Mouse (Mus musculus) lung, embryonic 16.5 days (tissue): ENCODE data around the gene Evpl. TPM values are rescaled to one million over a fixed set of nuclear protein-coding genes. Genes with fewer than 3 reads are reported as not detected.

Source experiments
- ATAC-seq: fragments of 200-750 bp; cut with Nextera tagmentation; 2 replicates; pipeline ENCODE4 v1.8.0; 2017; ENCODE audit warnings: low read depth, mild to moderate bottlenecking, moderate library complexity
- H3K27ac ChIP-seq: fragments of 300-500 bp; sonication (generic); 2 replicates; pipeline ENCODE4 v1.5.1; 2014; ENCODE audit warnings: mild to moderate bottlenecking, control low read depth, low read length
- H3K27me3 ChIP-seq: fragments of 300-500 bp; sonication (generic); 2 replicates; pipeline ENCODE4 v1.6.1; 2014; ENCODE audit warnings: low read depth, low read length, mixed read lengths; ENCODE audit not compliant: control insufficient read depth, insufficient read depth
- H3K36me3 ChIP-seq: fragments of 300-500 bp; sonication (generic); 2 replicates; pipeline ENCODE4 v1.6.1; 2014; ENCODE audit warnings: low read length; ENCODE audit not compliant: control insufficient read depth, insufficient read depth
- H3K4me1 ChIP-seq: fragments of 300-500 bp; sonication (generic); replicated peaks from 2 replicates; pipeline ENCODE4 v1.6.1; 2014; ENCODE audit warnings: low read length, mixed read lengths; ENCODE audit not compliant: control insufficient read depth, insufficient read depth
- H3K4me2 ChIP-seq: fragments of 300-500 bp; sonication (generic); 2 replicates; pipeline ENCODE4 v1.6.1; 2014; ENCODE audit warnings: low read depth, low read length, control low read depth
- H3K4me3 ChIP-seq: fragments of 300-500 bp; sonication (generic); 2 replicates; pipeline ENCODE4 v1.5.1; 2014; ENCODE audit warnings: mild to moderate bottlenecking, low read length, control low read depth
- H3K9ac ChIP-seq: fragments of 300-500 bp; sonication (generic); 2 replicates; pipeline ENCODE4 v1.6.1; 2014; ENCODE audit warnings: low read length, control low read depth
- H3K9me3 ChIP-seq: fragments of 300-500 bp; sonication (generic); 2 replicates; pipeline ENCODE4 v1.6.1; 2016; ENCODE audit warnings: low read length; ENCODE audit not compliant: control insufficient read depth
- WGBS: fragments of 180-500 bp; shearing (Covaris S2); extraction: QIAGEN DNeasy Blood & Tissue Kit; methylation state at CpG from one replicate; pipeline ENCODE4 v1.1.7; 2014; 5-methylcytosine and 5-hydroxymethylcytosine counted together
- polyA plus RNA-seq: library from polyadenylated mRNA; unstranded; fragments of >200 nt; fragmentation: Nextera tagmentation; extraction: Ambion mirVana; gene quantifications from 2 replicates; pipeline ENCODE4 v1.2.1, GENCODE M21; 2015

Gene Evpl
- polyA plus RNA-seq, 1 experiment from 2014 or later: 4.4 TPM

DNA sequence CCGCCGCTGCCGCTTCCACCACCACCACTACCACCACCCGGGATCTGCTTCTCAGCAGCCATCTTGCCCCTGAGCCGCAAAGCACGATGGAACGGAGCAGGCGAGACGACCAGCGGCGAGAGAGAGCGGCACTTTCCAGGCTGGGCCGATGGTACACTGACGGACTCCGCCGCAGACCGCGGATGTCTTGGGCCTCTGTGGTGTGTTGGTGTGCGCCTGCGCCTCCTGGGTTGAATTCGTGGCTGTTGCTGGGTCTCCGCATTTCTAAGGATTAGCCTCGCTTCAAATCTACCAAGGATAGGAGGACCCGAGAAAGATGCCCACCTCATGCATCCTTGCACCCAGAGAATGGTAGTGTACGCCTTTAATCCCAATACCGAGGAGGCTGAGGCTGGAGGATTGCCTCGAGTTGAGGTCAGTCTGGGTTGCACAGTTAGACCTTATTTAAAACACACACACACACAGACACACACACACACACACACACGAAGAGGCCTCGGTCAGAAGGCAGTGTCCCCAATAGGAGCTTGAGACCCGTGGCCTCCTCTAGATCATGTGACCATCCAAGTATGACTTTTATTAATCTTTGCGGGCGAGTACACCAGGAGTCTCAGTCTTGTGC is 36.3 kb upstream of the Evpl start, which contains the start of gene Srp68:
TSS of gene Srp68 (minus strand) at position 173 of the 622 bp plus-strand sequence.
- Histone ChIP-seq H3K27ac (peak within 1 kb of the TSS; percentile 90), H3K9ac (peak within 1 kb of the TSS; percentile 95), H3K36me3 (peaks cover 12% of the 10 kb centered on the region), H3K4me3 (peak within 1 kb of the TSS; percentile 94), H3K4me2 (peak within 1 kb of the TSS; percentile 84), H3K4me1 (peaks cover 13% of the 10 kb centered on the region), H3K9me3 (no peaks in the 10 kb centered on the region), H3K27me3 (no peaks in the 10 kb centered on the region)
- peak; percentile 99 for ATAC-seq
- 2% methylated on average over 32 of the region's 32 CpGs for WGBS

DNA sequence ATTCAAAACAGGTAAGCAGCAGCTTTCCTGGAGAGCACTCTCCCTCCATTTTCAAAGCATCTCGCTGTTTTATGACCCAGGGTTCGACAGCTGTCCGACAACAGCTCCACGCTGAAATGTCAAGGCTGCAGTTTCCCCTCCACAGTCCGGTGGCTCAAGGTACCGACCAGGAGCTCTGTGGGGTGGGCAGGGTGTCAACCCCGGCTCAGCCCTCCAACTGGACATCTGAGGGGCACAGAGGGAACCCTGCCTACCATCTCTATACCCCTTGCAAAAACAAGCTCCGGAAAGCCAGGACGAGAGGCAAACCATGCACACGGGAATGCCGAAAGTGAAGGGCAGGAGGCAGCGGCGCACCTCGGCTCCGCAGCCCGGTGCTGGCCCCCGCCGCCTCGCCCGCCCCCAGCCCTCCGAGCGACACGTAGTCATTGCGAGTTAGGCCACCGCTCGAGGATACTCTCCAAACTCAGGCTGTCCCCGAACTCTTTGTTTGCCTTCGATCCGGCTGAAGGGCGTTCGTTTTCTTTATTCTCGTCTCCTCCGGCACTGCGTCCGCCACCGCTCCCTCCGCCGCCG is 35.7 kb upstream of the Evpl start:
- peaks cover 13% of the 10 kb centered on the region for H3K4me1 ChIP-seq
- ATAC-seq: peak; percentile 55
- WGBS: under 1% methylated on average over 39 of the region's 39 CpGs

DNA sequence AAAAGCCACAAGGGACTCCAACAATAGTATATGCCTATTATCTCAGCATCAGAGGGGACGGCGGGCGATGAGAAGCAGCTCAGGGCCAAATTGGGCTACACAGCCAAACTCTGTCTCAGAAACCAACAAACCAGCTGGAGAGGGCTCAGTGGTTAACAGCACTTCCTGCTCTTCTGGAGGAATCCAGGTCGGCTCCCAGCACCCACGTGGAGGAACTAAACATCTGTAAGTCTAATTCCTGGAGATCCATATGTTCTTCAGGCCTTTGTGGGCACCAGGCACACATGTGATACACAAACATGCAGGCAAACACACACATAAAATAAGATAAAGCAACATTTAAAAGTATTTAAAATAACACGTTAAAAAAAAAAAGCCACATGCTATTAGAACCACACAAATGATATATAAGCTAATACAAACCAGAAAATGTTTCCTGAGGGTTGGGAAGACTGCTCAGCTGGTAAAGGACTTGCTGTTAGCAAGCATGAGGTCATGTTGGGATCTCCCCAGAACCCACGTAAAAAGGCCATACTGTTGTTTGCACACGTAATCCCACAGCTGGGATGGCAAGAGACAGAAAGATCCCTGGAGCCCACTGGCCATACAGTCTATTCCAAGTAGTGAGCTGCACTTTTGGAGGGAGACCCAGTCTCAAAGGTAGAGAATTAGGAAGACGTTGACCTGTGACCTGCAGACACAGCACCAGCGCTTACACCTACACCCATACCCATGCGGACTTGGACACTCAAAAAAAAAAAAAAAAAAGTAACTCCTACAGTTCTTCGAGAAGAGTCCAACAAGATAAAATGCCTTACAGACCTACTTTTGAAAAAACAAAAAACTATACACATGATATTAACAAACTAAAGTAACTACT is 35.0 kb upstream of the Evpl start:
- 40% methylated on average over 12 of the region's 12 CpGs for WGBS
- H3K36me3 ChIP-seq: peaks cover 18% of the 10 kb centered on the region
- H3K4me3 ChIP-seq: peak overlapping the region; percentile 94
- peak overlapping the region; percentile 84 for H3K4me2 ChIP-seq
- H3K9ac ChIP-seq: peak overlapping the region; percentile 95
- no peak for ATAC-seq
- no peaks in the 10 kb centered on the region for H3K9me3 ChIP-seq
- H3K27me3 ChIP-seq: no peaks in the 10 kb centered on the region
- H3K27ac ChIP-seq: no peak overlapping the region
- peaks cover 13% of the 10 kb centered on the region for H3K4me1 ChIP-seq

More for the DNA sequence above, 35.7 kb upstream of the Evpl start:
- Histone ChIP-seq H3K9ac (peak overlapping the region; percentile 95), H3K9me3 (no peaks in the 10 kb centered on the region), H3K4me2 (peak overlapping the region; percentile 84), H3K27ac (peak overlapping the region; percentile 61; the same call in 1 of the 2 replicates), H3K27me3 (no peaks in the 10 kb centered on the region), H3K4me3 (peak overlapping the region; percentile 94), H3K36me3 (peaks cover 15% of the 10 kb centered on the region)

DNA sequence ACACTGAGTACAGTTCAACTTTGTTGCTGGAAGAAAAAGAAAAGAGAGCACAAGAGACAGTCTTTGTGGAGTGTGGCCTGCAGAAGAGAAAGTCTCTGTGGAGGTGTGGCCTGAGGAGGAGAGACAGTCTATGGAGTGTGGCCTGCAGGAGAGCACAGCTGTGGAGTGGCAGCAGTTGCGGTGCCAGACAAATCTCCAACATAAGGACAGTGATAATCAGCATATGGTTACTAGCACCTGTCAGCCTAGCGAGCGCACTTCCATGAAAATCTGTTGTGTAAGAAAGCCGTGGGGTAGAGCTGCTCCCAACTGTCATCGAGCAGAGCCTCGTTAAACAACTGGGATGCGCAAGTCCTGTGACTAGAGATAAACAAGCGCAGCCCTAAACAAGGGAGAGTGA is 31.7 kb upstream of the Evpl start:
- no peaks in the 10 kb centered on the region for H3K27me3 ChIP-seq
- H3K36me3 ChIP-seq: peaks cover 42% of the 10 kb centered on the region
- H3K4me3 ChIP-seq: no peak overlapping the region
- no peak overlapping the region for H3K9ac ChIP-seq
- ATAC-seq: no peak
- no peak overlapping the region for H3K4me2 ChIP-seq
- no peak overlapping the region for H3K27ac ChIP-seq
- peaks cover 10% of the 10 kb centered on the region for H3K4me1 ChIP-seq
- no peaks in the 10 kb centered on the region for H3K9me3 ChIP-seq
- 90% methylated on average over 8 of the region's 8 CpGs for WGBS

DNA sequence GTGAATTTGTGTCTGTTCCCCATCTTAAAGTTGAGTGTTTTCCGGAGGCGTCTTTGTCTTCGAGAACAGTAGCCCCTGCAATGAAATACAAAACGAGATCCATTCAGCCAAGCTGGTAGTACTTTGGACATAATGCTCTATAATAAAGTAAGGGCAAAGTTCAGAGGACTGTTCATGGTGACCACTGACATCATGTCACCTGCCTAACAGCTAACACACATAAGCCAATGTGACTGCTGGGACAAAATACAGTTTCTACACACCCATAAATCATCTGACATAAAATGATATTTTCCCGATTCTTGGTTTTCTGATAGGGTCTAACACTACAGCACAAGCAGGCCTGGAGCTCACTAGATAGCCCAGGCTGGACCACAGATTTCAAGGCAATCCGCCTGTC is 30.4 kb upstream of the Evpl start:
- no peak for ATAC-seq
- no peak overlapping the region for H3K9ac ChIP-seq
- no peak overlapping the region for H3K4me3 ChIP-seq
- H3K27ac ChIP-seq: no peak overlapping the region
- H3K4me2 ChIP-seq: no peak overlapping the region
- no peaks in the 10 kb centered on the region for H3K9me3 ChIP-seq
- H3K4me1 ChIP-seq: peaks cover 9% of the 10 kb centered on the region
- 94% methylated on average over 6 of the region's 6 CpGs for WGBS
- H3K27me3 ChIP-seq: no peaks in the 10 kb centered on the region
- H3K36me3 ChIP-seq: peaks cover 51% of the 10 kb centered on the region

DNA sequence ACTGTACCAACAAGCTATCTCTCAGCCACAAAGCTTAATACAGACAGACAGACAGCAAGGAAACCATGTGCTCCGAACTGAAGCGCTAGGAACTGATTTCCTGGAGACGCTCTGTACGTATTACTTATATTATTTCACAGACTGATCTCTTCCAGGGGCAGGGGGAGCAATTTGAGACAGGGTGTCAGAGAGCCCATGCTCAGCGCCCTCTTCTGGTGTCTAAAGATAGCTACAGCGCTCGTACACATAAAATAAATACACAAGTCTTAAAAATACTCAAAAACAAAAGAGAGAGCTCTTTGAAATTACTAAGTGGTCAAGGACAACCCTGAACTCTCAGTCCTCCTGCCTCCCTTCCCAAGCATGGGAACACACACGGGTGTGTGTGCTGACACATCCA is 29.8 kb upstream of the Evpl start:
- Histone ChIP-seq H3K4me3 (no peak overlapping the region), H3K4me2 (no peak overlapping the region), H3K27me3 (no peaks in the 10 kb centered on the region), H3K36me3 (peaks cover 57% of the 10 kb centered on the region), H3K9me3 (no peaks in the 10 kb centered on the region), H3K4me1 (peaks cover 4% of the 10 kb centered on the region), H3K27ac (no peak overlapping the region), H3K9ac (no peak overlapping the region)
- WGBS: 80% methylated on average over 8 of the region's 8 CpGs
- ATAC-seq: no peak

DNA sequence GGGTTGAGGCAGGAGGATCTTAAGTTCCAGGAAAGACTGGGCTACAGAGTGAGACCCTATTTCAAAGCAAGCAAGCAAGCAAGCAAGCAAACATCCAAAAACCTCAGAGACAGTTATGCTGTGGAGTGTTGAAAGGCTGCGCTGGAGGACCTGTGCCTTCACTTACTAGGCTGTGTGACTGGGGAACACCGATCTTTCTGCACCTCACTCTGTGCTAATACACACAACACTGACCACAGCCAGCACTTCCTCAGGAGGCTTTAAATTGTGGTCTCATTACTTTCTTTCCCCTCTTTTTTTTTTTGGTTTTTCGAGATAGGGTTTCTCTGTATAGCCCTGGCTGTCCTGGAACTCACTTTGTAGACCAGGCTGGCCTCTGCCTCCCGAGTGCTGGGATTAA is 28.0 kb upstream of the Evpl start:
- H3K27ac ChIP-seq: no peak overlapping the region
- H3K4me3 ChIP-seq: no peak overlapping the region
- no peak overlapping the region for H3K4me2 ChIP-seq
- 78% methylated on average over 4 of the region's 4 CpGs for WGBS
- H3K27me3 ChIP-seq: no peaks in the 10 kb centered on the region
- H3K36me3 ChIP-seq: peaks cover 66% of the 10 kb centered on the region
- no peak overlapping the region for H3K9ac ChIP-seq
- H3K9me3 ChIP-seq: no peaks in the 10 kb centered on the region
- no peak for ATAC-seq
- no peaks in the 10 kb centered on the region for H3K4me1 ChIP-seq

DNA sequence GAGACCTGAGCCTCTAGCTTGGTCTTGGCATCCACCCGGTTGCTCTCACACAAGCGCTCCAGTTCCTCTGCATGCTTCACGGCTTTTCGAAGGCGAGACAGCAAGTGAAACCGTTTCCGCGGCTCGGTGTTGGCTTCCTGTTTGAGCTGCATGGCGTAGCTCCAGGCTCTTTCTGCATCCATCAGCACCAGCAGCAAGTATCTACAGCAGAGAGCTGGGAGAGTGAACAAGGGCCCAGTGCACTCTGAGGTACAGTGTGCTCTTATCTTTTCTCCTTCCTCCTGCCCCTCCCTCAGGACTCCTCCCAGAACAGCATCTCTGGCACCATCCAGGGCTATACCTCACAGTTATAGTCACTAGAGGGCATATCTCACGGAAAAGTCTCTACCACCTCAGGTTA is 27.5 kb upstream of the Evpl start:
- Histone ChIP-seq H3K4me3 (no peak overlapping the region), H3K4me1 (peaks cover 4% of the 10 kb centered on the region; the same call in 1 of the 2 replicates), H3K4me2 (no peak overlapping the region), H3K9me3 (no peaks in the 10 kb centered on the region), H3K27me3 (no peaks in the 10 kb centered on the region), H3K9ac (no peak overlapping the region), H3K27ac (no peak overlapping the region), H3K36me3 (peaks cover 69% of the 10 kb centered on the region)
- WGBS: 85% methylated on average over 11 of the region's 11 CpGs
- no peak for ATAC-seq

DNA sequence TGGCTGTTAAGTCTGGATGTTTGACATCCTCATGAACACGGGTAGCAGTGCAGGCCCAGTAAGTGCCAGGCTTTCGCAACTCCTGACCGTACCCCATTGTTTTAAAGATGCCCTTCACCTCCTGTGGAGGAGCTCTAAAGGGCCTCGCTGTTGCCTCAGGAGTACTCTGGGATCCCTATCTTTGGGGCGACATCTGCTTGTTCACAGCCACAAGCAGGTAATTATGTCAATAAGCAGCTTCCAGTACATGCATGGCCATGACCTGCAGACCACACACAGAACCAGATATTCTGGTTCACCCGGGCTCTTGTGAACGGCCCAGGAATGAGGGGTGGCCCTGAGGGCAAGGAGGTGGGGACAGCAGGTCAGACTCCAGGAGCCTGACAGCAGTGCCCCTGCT is 22.4 kb upstream of the Evpl start:
- Histone ChIP-seq H3K9ac (no peak overlapping the region), H3K4me3 (no peak overlapping the region), H3K27ac (peak overlapping the region; percentile 69), H3K4me2 (no peak overlapping the region), H3K36me3 (peaks cover 57% of the 10 kb centered on the region), H3K4me1 (peaks cover 18% of the 10 kb centered on the region), H3K27me3 (no peaks in the 10 kb centered on the region), H3K9me3 (no peaks in the 10 kb centered on the region)
- peak; percentile 86 for ATAC-seq
- 61% methylated on average over 7 of the region's 7 CpGs for WGBS
